Mouse (Mus musculus) heart, postnatal 0 days (tissue): ENCODE results near the gene Plch1. TPM values are rescaled to one million over a fixed set of nuclear protein-coding genes. Genes with fewer than 3 reads are reported as not detected.

ENCODE experiments used
- ATAC-seq: fragments of 200-750 bp; cut with Nextera tagmentation; 2 replicates; pipeline ENCODE4 v1.8.0; 2017; ENCODE audit warnings: low read depth, moderate number of reproducible peaks, moderate library complexity; ENCODE audit not compliant: insufficient read depth
- DNase-seq: peaks from one replicate; pipeline ENCODE4 v3.0.0-alpha.2; 2016; ENCODE audit warnings: low spot score
- H3K27ac ChIP-seq: fragments of 300-500 bp; sonication (generic); 2 replicates; pipeline ENCODE4 v1.5.1; 2014; ENCODE audit warnings: low read depth, mild to moderate bottlenecking
- H3K27me3 ChIP-seq: fragments of 300-500 bp; sonication (generic); 2 replicates; pipeline ENCODE4 v1.6.1; 2014; ENCODE audit warnings: low read length, mixed read lengths; ENCODE audit not compliant: control insufficient read depth, insufficient read depth
- H3K36me3 ChIP-seq: fragments of 300-500 bp; sonication (generic); replicated peaks from 2 replicates; pipeline ENCODE4 v1.6.1; 2014; ENCODE audit warnings: low read length, mixed read lengths; ENCODE audit not compliant: control insufficient read depth, insufficient read depth
- H3K4me1 ChIP-seq: fragments of 300-500 bp; sonication (generic); 2 replicates; pipeline ENCODE4 v1.6.1; 2014; ENCODE audit warnings: antibody characterized with exemption; ENCODE audit not compliant: control insufficient read depth, insufficient read depth
- H3K4me2 ChIP-seq: fragments of 300-500 bp; sonication (generic); 2 replicates; pipeline ENCODE4 v1.6.1; 2014; ENCODE audit warnings: low read depth, mild to moderate bottlenecking, low read length, moderate library complexity
- H3K4me3 ChIP-seq: fragments of 300-500 bp; sonication (generic); 2 replicates; pipeline ENCODE4 v1.5.1; 2014; ENCODE audit warnings: low read depth, low read length
- H3K9ac ChIP-seq: fragments of 300-500 bp; sonication (generic); replicated peaks from 2 replicates; pipeline ENCODE4 v1.6.1; 2014; ENCODE audit warnings: low read depth, low read length, mixed read lengths
- H3K9me3 ChIP-seq: fragments of 300-500 bp; sonication (generic); replicated peaks from 2 replicates; pipeline ENCODE4 v1.6.1; 2016; ENCODE audit warnings: low read length; ENCODE audit not compliant: control insufficient read depth
- CTCF ChIP-seq: IDR thresholded peaks from 2 replicates; pipeline ENCODE4 v1.5.1; 2016; ENCODE audit warnings: antibody characterized with exemption, control low read depth, low read depth
- EP300 ChIP-seq: IDR thresholded peaks from 2 replicates; pipeline ENCODE4 v1.6.1; 2016; ENCODE audit warnings: antibody characterized with exemption, low read depth
- WGBS: fragments of 180-500 bp; shearing (Covaris S2); extraction: QIAGEN DNeasy Blood & Tissue Kit; methylation state at CpG from one replicate; pipeline ENCODE4 v1.1.7; 2014; 5-methylcytosine and 5-hydroxymethylcytosine counted together
- polyA plus RNA-seq: library from polyadenylated mRNA; unstranded; fragments of >200 nt; fragmentation: Nextera tagmentation; extraction: Ambion mirVana; gene quantifications from 2 replicates; pipeline ENCODE4 v1.2.1, GENCODE M21; 2015
- total RNA-seq: library from RNA; depleted of rRNA; stranded (reverse); fragments of >200 nt; gene quantifications from 2 replicates; pipeline ENCODE4 v1.2.3, GENCODE M21; 2014; ENCODE audit warnings: low replicate concordance

Plch1 gene
- total and polyA plus RNA-seq, 2 experiments from 2014 or later, result 0.14 TPM; not detected in 1

- no peak for DNase-seq
- no peak overlapping the region for H3K9ac ChIP-seq
- H3K36me3 ChIP-seq, result no peaks in the 10 kb centered on the region
- H3K4me1 ChIP-seq, result no peaks in the 10 kb centered on the region
- ATAC-seq, result no peak
- no peak overlapping the region for H3K27ac ChIP-seq
- no peaks in the 10 kb centered on the region for H3K9me3 ChIP-seq
- H3K4me3 ChIP-seq, result no peak overlapping the region
- H3K27me3 ChIP-seq, result no peaks in the 10 kb centered on the region
- TF ChIP-seq CTCF, result no peak
- no peak for TF ChIP-seq EP300
- no peak overlapping the region for H3K4me2 ChIP-seq
- WGBS, result 40% methylated on average over 4 of the region's 4 CpGs
These were observed 20.1 kb downstream of the Plch1 start for GRCm38 (mm10) chr3:63878995-63879666.

DNA sequence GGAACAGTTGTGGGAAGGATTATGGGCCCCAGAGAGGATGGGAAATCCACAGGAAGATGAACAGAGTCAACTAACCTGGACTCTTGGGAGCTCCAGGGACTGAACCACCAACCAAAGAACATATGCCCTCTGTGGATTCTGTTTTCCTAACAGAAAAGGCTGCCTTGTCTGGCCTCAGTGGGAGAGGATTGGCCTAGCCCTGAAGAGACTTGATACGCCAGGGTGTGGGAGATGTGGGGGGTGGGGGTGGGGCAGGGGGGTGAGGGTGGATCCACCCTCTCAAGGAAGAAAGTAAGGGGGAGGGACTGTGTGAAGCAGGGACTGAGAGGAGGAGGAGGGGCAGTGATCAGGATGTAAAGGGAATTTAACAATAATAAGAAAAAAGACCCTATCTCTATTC, 26.5 kb downstream of the Plch1 start:
- DNase-seq (no peak), ATAC-seq (no peak)
- Histone ChIP-seq H3K27ac (no peak overlapping the region), H3K9ac (no peak overlapping the region), H3K27me3 (no peaks in the 10 kb centered on the region), H3K4me1 (no peaks in the 10 kb centered on the region), H3K36me3 (no peaks in the 10 kb centered on the region), H3K9me3 (no peaks in the 10 kb centered on the region), H3K4me2 (no peak overlapping the region), H3K4me3 (no peak overlapping the region)
- TF ChIP-seq CTCF (no peak), EP300 (no peak)
- WGBS, result 50% methylated on average over 1 of the region's 1 CpGs

- no peak overlapping the region for H3K4me3 ChIP-seq
- no peaks in the 10 kb centered on the region for H3K27me3 ChIP-seq
- whole genome bisulfite sequencing, result 41% methylated on average over 2 of the region's 2 CpGs
- DNase-seq (no peak), ATAC-seq (no peak)
- no peaks in the 10 kb centered on the region for H3K4me1 ChIP-seq
- H3K4me2 ChIP-seq, result no peak overlapping the region
- no peaks in the 10 kb centered on the region for H3K36me3 ChIP-seq
- H3K27ac ChIP-seq, result no peak overlapping the region
- TF ChIP-seq EP300, result no peak
- no peak for TF ChIP-seq CTCF
- H3K9ac ChIP-seq, result no peak overlapping the region
- no peaks in the 10 kb centered on the region for H3K9me3 ChIP-seq
These were observed 28.0 kb downstream of the Plch1 start for GRCm38 (mm10) chr3:63871249-63871648.

DNA sequence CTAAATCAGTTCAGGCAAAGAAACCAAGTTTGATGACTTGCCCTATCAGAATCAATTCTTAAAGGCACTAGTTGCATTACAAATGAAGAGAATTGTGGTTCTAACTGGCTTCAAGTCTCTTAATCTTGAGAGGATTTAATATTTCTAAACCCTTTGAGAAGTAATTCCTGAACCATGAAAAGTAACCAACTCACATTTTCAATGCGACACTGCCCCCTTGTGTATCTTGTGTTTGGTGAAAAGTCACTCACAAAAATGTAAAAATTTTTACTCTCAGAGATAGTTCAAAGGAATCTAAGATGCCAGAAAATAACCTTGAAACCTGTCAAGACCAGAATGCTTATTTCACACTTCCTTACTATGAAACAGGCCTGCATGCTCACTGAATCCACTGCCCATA, 31.0 kb downstream of the Plch1 start:
- Histone ChIP-seq H3K27ac (no peak overlapping the region), H3K4me3 (no peak overlapping the region), H3K4me2 (no peak overlapping the region), H3K9ac (no peak overlapping the region), H3K36me3 (no peaks in the 10 kb centered on the region), H3K9me3 (no peaks in the 10 kb centered on the region), H3K4me1 (no peaks in the 10 kb centered on the region), H3K27me3 (no peaks in the 10 kb centered on the region)
- no peak for ATAC-seq
- 43% methylated on average over 1 of the region's 1 CpGs for WGBS
- peak; percentile 12 for DNase-seq
- TF ChIP-seq CTCF, result peak; percentile 60
- no peak for TF ChIP-seq EP300

GRCm38 (mm10) chr3:63865069-63865468, 34.2 kb downstream of the Plch1 start:
- ATAC-seq (no peak), DNase-seq (no peak)
- no peaks in the 10 kb centered on the region for H3K27me3 ChIP-seq
- H3K4me1 ChIP-seq, result no peaks in the 10 kb centered on the region
- no peak overlapping the region for H3K4me3 ChIP-seq
- H3K27ac ChIP-seq, result no peak overlapping the region
- WGBS, result 51% methylated on average over 2 of the region's 2 CpGs
- H3K9me3 ChIP-seq, result no peaks in the 10 kb centered on the region
- TF ChIP-seq CTCF, result no peak
- TF ChIP-seq EP300, result no peak
- no peak overlapping the region for H3K4me2 ChIP-seq
- H3K9ac ChIP-seq, result no peak overlapping the region
- H3K36me3 ChIP-seq, result no peaks in the 10 kb centered on the region

DNA sequence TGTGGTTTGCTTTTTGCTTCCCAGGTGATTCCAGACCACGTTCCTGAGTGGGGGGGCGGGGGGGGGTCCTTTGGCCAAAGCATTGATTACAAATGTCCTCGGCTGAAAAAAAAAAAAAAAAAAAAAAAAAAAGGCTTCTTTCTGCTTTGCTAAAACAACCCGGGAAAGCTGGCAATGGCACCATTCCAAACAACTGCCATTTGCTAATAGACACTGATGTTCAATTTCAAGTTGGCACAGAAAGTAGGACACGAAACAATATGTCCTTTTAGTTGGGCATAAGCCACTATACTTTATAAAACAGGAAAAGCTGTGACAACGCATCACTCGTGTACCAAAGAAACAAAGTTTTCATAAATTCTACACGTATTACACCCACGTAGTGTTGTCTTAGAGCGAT, 36.6 kb downstream of the Plch1 start:
- H3K9me3 ChIP-seq, result no peaks in the 10 kb centered on the region
- WGBS, result 79% methylated on average over 10 of the region's 10 CpGs
- no peaks in the 10 kb centered on the region for H3K4me1 ChIP-seq
- no peak overlapping the region for H3K27ac ChIP-seq
- no peaks in the 10 kb centered on the region for H3K36me3 ChIP-seq
- no peak for TF ChIP-seq EP300
- TF ChIP-seq CTCF, result no peak
- no peak overlapping the region for H3K9ac ChIP-seq
- DNase-seq (no peak), ATAC-seq (no peak)
- no peak overlapping the region for H3K4me2 ChIP-seq
- no peaks in the 10 kb centered on the region for H3K27me3 ChIP-seq
- no peak overlapping the region for H3K4me3 ChIP-seq
